In genomic region chr2:131054646-131055264, GRCm38 (mm10) we compare ENCODE assay signal across 9 mouse cellular contexts. TPM values are rescaled to one million over a fixed set of nuclear protein-coding genes. Genes with fewer than 3 reads are reported as not detected.
DNase-seq lines count a peak whose midpoint lies in the region; ATAC-seq and TF ChIP-seq lines count a peak whose summit lies in the region.
"Had no signal": no experiment of that assay in that cellular context is flagged by ENCODE, and none has a peak within 500 bp of the region (broad histone marks: within the 10 kb centered on the region; RNA-seq: fewer than 3 reads in every experiment).

No protein-coding gene starts in this region.

- no peak for TF ChIP-seq CTCF in left cerebral cortex, adult 2 months (IDR thresholded peaks at IDR 0.05)

- H3K36me3 ChIP-seq in heart, embryonic 15.5 days, result no peaks in the 10 kb centered on the region
- H3K36me3 ChIP-seq in hindbrain, embryonic 13.5 days, result no peaks in the 10 kb centered on the region
- H3K36me3 ChIP-seq in midbrain, embryonic 14.5 days (ENCODE audit: control insufficient read depth, insufficient read depth, low read length), result no peaks in the 10 kb centered on the region
- H3K36me3 ChIP-seq: G1E had no signal

- peaks cover 45% of the 10 kb centered on the region for H3K4me1 ChIP-seq in heart, embryonic 15.5 days (replicated peaks)
- peaks cover 35% of the 10 kb centered on the region for H3K4me1 ChIP-seq in hindbrain, embryonic 13.5 days (replicated peaks)
- peaks cover 7% of the 10 kb centered on the region; the same call in 1 of the 2 replicates for H3K4me1 ChIP-seq in midbrain, embryonic 14.5 days (ENCODE audit: control insufficient read depth, insufficient read depth, low read length)

- intact Hi-C loops in left cerebral cortex, adult 2 months (cut with DNase I), result loop anchor here (5.0 kb wide), 2 partner anchors 108 to 198 kb away; partner anchors contain the start of gene 1700037H04Rik

- WGBS in heart, embryonic 15.5 days, result 3% methylated on average over 21 of the region's 21 CpGs
- WGBS in hindbrain, embryonic 13.5 days, result 3% methylated on average over 21 of the region's 21 CpGs
- 2% methylated on average over 21 of the region's 21 CpGs for WGBS in midbrain, embryonic 14.5 days

- H3K4me3 ChIP-seq in heart, embryonic 15.5 days, result peak overlapping the region; percentile 33
- H3K4me3 ChIP-seq in hindbrain, embryonic 13.5 days, result peak overlapping the region; percentile 36
- peak overlapping the region; percentile 27 for H3K4me3 ChIP-seq in midbrain, embryonic 14.5 days (replicated peaks; ENCODE audit: low read depth, low read length)
- no peak overlapping the region for H3K4me3 ChIP-seq in left cerebral cortex, adult 2 months

- ATAC-seq in heart, embryonic 15.5 days (replicated peaks; ENCODE audit: insufficient number of reproducible peaks, insufficient read depth, low FRiP score, low read depth), result no peak
- ATAC-seq in common myeloid progenitor, adult 5-6 weeks (replicated peaks; ENCODE audit: low read depth, poor library complexity, severe bottlenecking), result 0 out of 2 replicates have a peak, but pooled peaks have one; percentile 10
- ATAC-seq in hindbrain, embryonic 13.5 days (ENCODE audit: low FRiP score), result peak; percentile 30; the same call in 1 of the 2 replicates
- no peak for ATAC-seq in midbrain, embryonic 14.5 days (ENCODE audit: low FRiP score, low TSS enrichment)
- no peak for ATAC-seq in megakaryocyte progenitor cell, adult 5-6 weeks (replicated peaks; ENCODE audit: poor library complexity)

- no peak overlapping the region for H3K27ac ChIP-seq in heart, embryonic 15.5 days
- no peak overlapping the region for H3K27ac ChIP-seq in hindbrain, embryonic 13.5 days
- H3K27ac ChIP-seq in midbrain, embryonic 14.5 days (replicated peaks; ENCODE audit: low read depth, low read length), result no peak overlapping the region
- no peak overlapping the region for H3K27ac ChIP-seq in left cerebral cortex, adult 2 months

- H3K9ac ChIP-seq in heart, embryonic 15.5 days, result no peak overlapping the region
- peak overlapping the region; percentile 54 for H3K9ac ChIP-seq in hindbrain, embryonic 13.5 days
- peak overlapping the region; percentile 18 for H3K9ac ChIP-seq in midbrain, embryonic 14.5 days (replicated peaks; ENCODE audit: low read length)

- no peaks in the 10 kb centered on the region for H3K9me3 ChIP-seq in heart, embryonic 15.5 days (replicated peaks)
- H3K9me3 ChIP-seq in hindbrain, embryonic 13.5 days, result no peaks in the 10 kb centered on the region
- H3K9me3 ChIP-seq in midbrain, embryonic 14.5 days (ENCODE audit: control insufficient read depth, low read length), result no peaks in the 10 kb centered on the region
- H3K9me3 ChIP-seq: G1E had no signal

- peaks cover 53% of the 10 kb centered on the region for H3K27me3 ChIP-seq in heart, embryonic 15.5 days
- H3K27me3 ChIP-seq in hindbrain, embryonic 13.5 days, result peaks cover 68% of the 10 kb centered on the region
- H3K27me3 ChIP-seq in midbrain, embryonic 14.5 days (ENCODE audit: control insufficient read depth, insufficient read depth, low read length), result peaks cover 43% of the 10 kb centered on the region

- DNase-seq in heart, adult 18-20 months, result no peak
- DNase-seq in midbrain, embryonic 14.5 days, result no peak
- no peak for DNase-seq in spleen, postnatal 36 days (ENCODE audit: low spot score in 2 of 2)
- no peak for DNase-seq in left cerebral cortex, adult 2 months (ENCODE audit: extremely low spot score in 1 of 2, low spot score in 2 of 2)

- H3K4me2 ChIP-seq in heart, embryonic 15.5 days, result peak overlapping the region; percentile 58
- peak overlapping the region; percentile 54 for H3K4me2 ChIP-seq in hindbrain, embryonic 13.5 days
- H3K4me2 ChIP-seq in midbrain, embryonic 14.5 days (ENCODE audit: low read length), result peak overlapping the region; percentile 50

RNA-seq across cellular contexts. Expression of gene Adam33, which starts 8.9 kb away (rescaled TPM):
- polyA plus RNA-seq in heart, embryonic 15.5 days (2015; fragmentation: Nextera tagmentation; extraction: Ambion mirVana), result 13.5 and 16.5 TPM in 2 replicates
- 1 to 10 TPM; 1.3 to 1.9 TPM for total RNA-seq in heart, adult 18-20 months (2021)
- total RNA-seq in common myeloid progenitor, adult 5-6 weeks (2017), result not detected in 2 replicates
- polyA plus RNA-seq in hindbrain, embryonic 13.5 days (2015; fragmentation: Nextera tagmentation; extraction: Ambion mirVana), result 0.70 and 0.91 TPM in 2 replicates
- polyA plus RNA-seq in midbrain, embryonic 14.5 days (2014; fragmentation: Nextera tagmentation; extraction: Ambion mirVana), result 0.36 and 0.58 TPM in 2 replicates
- total RNA-seq in left cerebral cortex, adult 2 months (2021), result 1 to 10 TPM; 8.9 to 9.6 TPM
- total RNA-seq in megakaryocyte progenitor cell, adult 5-6 weeks (2015), result not detected in 2 replicates
- not detected in 2 replicates for total RNA-seq in megakaryocyte progenitor cell, adult 5-6 weeks (2017)
- polyA plus RNA-seq: G1E had no signal

RNA-seq across cellular contexts. Expression of gene Gfra4, which starts 11.9 kb away (rescaled TPM):
- polyA plus RNA-seq in heart, embryonic 15.5 days (2015; fragmentation: Nextera tagmentation; extraction: Ambion mirVana), result 2.8 and 4.7 TPM in 2 replicates
- total RNA-seq in heart, adult 18-20 months (2021), result 10 to 100 TPM in 1 of 2 experiments, 1 to 10 TPM in 1; 6.2 to 10.2 TPM
- not detected in 2 replicates for total RNA-seq in common myeloid progenitor, adult 5-6 weeks (2017)
- polyA plus RNA-seq in hindbrain, embryonic 13.5 days (2015; fragmentation: Nextera tagmentation; extraction: Ambion mirVana), result 26.7 and 28.7 TPM in 2 replicates
- polyA plus RNA-seq in midbrain, embryonic 14.5 days (2014; fragmentation: Nextera tagmentation; extraction: Ambion mirVana), result 37.8 and 41.7 TPM in 2 replicates
- 10 to 100 TPM; 50.3 to 55.3 TPM for total RNA-seq in left cerebral cortex, adult 2 months (2021)
- not detected in 2 replicates for total RNA-seq in megakaryocyte progenitor cell, adult 5-6 weeks (2015)
- not detected in 2 replicates for total RNA-seq in megakaryocyte progenitor cell, adult 5-6 weeks (2017)
- total RNA-seq: G1E had no signal
- polyA plus RNA-seq: G1E had no signal

RNA-seq across cellular contexts. Expression of gene Siglec1, which starts 31.8 kb away (rescaled TPM):
- 0.43 and 0.61 TPM in 2 replicates for polyA plus RNA-seq in heart, embryonic 15.5 days (2015; fragmentation: Nextera tagmentation; extraction: Ambion mirVana)
- 1 to 10 TPM; 1.9 to 6.5 TPM for total RNA-seq in heart, adult 18-20 months (2021)
- total RNA-seq in common myeloid progenitor, adult 5-6 weeks (2017), result under 0.01 TPM in 1 of 2 replicates, not detected in the other
- polyA plus RNA-seq in hindbrain, embryonic 13.5 days (2015; fragmentation: Nextera tagmentation; extraction: Ambion mirVana), result 0.18 and 0.23 TPM in 2 replicates
- polyA plus RNA-seq in midbrain, embryonic 14.5 days (2014; fragmentation: Nextera tagmentation; extraction: Ambion mirVana), result 0.51 TPM in 1 of 2 replicates, not detected in the other
- total RNA-seq in left cerebral cortex, adult 2 months (2021), result under 1 TPM; 0.44 to 0.45 TPM
- 0.05 and 0.07 TPM in 2 replicates for total RNA-seq in megakaryocyte progenitor cell, adult 5-6 weeks (2015)
- total RNA-seq in megakaryocyte progenitor cell, adult 5-6 weeks (2017), result 0.10 TPM in 1 of 2 replicates, not detected in the other
- polyA plus RNA-seq: G1E had no signal

Comparison
In these comparisons a context has a peak if more than half of its experiments do, and no peak if none do; other contexts are left out.
1. ATAC-seq: peak in common myeloid progenitor, adult 5-6 weeks (single experiment) and hindbrain, embryonic 13.5 days (single experiment); none in heart, embryonic 15.5 days (single experiment), midbrain, embryonic 14.5 days (single experiment) and megakaryocyte progenitor cell, adult 5-6 weeks (single experiment).
2. RNA of gene Gfra4, which starts 11.9 kb away (total RNA-seq): 50.3 to 55.3 TPM in left cerebral cortex, adult 2 months; 6.2 to 10.2 TPM in heart, adult 18-20 months, not detected in common myeloid progenitor, adult 5-6 weeks and not detected in megakaryocyte progenitor cell, adult 5-6 weeks; every median in the first group is over 4 times any median in the second.
3. Peak in every context shown above with its lines, with median percentiles within 50 percentile points of each other: H3K4me2 ChIP-seq.